Mouse (Mus musculus) liver, adult (tissue): ENCODE results near the gene Adam12.

Experiments used
- GATA4 ChIP-seq: IDR thresholded peaks from 2 replicates; pipeline ENCODE4 v1.6.1; 2014; ENCODE audit warnings: mild to moderate bottlenecking, low read length; ENCODE audit not compliant: insufficient replicate concordance

Gene Adam12

DNA sequence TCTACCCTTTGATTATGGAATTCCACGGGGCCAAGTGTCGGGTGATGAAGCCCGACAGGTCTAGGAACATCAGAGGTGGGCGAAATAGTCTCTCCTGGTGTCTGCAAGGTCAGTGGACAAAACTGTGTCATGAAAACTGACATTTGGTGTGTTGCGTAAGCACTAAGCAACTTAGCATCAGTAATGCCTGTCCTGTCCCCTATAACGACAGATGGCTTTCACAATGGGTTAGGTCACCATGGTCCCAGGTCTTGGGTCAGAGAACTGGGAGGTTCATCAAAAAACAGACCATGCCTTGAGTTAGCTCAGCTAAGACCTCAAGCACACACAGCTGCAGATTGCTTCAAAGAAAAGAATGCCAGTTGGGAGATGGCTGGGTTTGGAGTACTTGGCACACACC is 200.2 kb downstream of the Adam12 start:
- no peak for TF ChIP-seq GATA4

DNA sequence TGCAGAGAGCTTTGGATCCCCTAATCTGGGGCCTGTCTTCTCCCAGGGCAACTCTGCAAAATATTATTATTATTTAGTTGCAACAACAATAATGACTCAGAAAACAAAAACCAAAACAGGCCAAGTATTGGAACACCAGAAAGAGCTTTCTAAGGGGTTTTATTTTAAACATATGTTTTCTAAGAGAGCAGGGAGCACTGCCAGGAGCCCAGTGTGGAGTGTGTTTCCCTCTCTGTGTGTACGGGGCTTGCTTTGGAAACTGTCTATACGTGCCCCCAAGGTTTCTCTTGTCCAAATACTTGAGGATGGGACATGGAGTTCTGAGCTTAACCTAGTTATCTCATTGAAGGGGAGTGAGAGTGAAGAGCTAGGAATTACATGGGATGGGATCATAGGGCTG is 200.7 kb downstream of the Adam12 start:
- no peak for TF ChIP-seq GATA4

DNA sequence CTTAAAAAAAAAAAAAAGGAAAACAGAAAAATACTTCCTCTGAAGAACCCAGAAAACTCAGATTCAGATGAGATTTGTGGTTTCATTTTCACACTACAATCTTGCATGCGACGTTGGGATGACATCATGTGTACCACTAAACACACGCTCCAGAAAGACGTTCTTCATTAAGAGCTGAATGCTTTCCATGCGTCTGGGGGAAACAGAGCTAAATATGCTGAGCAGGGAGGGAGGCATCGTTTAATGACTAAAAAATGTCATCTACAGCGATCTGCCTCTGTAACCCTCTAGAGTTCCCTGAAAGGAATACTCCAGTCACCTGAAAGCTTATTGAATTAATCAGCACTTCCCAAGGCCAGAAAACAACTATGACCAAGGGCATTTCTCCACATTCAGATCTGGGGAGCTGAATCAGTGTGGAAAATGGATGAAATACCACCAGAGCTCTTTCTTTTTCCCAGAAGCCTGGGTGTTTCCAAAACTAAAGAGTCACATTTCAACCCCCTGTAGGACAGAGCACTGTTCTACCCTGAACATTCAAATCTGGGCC is 203.6 kb downstream of the Adam12 start:
- TF ChIP-seq GATA4, result no peak

DNA sequence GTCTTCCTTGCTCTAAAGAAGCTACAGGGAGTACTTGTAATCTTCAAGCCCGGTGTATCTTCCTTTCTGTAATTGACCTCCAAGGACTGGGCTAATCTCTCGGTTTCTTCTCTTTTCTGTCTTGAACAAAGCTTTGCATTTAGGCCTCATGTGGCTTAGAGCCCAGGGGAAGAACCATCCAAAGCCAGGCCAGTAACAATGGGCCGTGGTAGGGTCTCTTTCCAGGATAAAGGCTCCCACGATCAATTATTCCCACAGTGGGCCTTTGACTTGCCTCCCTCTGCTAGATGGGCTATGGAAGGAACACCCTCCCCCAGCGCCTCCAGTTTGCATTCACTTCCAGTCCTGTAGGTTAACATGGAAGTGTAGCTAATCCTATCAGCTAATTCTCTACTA is 204.9 kb downstream of the Adam12 start:
- TF ChIP-seq GATA4, result no peak

DNA sequence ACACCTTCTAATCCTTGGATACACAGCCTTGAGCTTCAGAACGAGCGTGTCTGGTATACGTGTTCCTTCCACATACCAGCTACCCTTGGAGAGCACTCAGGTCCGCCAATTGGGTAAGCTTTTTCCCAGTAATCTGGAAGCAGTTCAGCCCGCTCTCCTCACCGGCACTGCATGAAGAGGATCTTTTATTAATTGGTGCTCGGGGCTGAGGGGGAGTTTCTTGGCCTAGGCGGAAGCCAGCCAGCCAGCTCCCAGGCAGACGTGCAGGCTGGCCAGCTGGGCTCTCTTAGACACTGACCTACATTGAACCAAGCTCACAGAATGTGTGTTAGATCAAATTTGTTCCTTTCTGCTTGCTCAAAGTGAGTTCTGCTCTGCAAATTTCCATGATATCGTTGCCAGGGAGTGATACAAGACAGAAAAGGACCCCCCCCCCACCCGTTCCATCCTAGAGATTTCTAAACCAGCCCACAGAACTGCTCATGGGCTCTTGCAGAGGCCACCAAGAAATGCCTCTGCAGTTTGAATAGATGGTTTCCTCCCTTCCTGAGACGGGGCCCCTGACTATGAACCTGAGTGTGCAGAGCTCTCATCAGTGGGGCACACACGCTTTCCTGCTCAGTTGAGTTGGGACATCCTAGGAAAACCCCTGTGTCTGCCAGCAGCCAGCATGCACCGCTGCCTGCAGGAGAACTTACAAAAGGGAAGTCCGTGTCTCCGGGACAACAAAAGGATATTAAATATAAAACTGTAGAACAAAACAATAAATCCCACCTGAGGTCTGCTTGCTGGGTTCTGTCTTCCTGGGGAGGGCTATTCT is 205.5 kb downstream of the Adam12 start:
- TF ChIP-seq GATA4, result no peak

DNA sequence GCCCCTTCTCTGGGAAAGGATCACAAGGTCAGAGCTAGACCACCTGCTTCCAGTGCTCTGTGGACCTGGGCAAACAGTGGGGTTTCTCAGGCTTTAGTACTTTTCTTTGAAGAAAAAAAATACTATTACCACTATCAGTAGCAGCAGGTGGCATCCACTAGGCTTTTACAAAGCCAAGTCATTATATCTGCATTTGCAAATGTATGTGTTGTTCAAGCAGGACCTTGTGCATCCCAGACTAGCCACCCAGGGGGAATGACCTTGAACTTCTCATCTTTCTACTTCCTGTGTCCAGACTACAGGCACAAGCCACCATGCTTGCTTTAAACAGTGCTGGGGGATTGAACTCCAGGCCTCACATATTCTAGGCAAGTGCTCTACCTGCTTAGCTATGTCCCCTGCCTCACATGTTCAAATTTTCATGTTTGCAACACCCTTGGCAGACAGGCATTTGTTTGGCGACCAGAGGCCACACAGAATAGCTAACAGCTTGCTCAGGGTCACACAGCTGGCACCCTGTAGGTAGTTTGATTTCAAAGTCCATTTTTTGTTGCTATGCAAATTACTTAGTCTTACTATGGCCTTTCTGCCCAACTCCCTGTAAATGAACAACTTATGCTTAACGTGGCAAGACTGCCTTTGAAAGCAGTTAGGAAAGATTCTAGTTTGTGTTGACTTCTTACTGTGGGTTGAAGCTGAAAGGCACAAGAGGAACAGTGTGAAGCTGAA is 209.6 kb downstream of the Adam12 start:
- no peak for TF ChIP-seq GATA4

DNA sequence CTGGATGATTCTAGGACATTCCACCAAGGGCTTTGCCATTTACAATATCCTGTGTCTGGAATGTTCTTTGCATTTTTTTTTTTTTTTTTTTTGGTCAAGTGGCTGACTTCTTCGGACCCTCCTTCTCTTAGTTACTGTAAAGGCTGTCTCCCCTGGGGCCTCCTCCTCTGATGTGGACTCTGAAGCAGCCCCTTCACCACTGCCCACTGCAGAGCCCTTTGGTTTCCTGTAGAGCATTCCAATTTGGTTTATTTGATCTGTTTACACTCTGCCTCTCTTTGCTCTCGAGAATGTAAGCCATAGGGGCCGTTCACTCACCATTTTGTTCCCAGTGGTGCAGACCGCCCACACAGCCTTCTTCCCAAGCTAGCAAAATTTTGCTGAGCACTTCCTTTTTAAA is 216.7 kb downstream of the Adam12 start:
- no peak for TF ChIP-seq GATA4

DNA sequence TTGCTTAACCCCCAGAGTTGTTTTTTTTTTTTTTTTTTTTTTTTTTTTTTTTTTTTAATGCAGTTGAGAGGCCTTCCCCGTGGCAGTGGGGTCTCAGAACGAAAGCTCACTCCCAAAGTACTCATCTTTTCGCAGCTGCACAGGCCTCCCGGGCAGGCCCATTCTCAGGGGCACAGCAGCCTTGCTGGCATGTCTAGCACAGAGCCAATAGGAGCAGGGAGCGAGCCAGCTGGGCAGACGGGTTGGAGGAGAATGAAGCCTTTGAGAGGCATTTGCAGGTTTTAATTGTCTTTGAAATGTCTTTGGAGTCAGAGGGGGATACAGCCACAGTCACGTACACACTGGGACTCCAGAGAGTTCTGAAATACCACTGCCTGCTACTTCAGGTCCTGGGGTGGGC is 217.2 kb downstream of the Adam12 start:
- TF ChIP-seq GATA4, result no peak

DNA sequence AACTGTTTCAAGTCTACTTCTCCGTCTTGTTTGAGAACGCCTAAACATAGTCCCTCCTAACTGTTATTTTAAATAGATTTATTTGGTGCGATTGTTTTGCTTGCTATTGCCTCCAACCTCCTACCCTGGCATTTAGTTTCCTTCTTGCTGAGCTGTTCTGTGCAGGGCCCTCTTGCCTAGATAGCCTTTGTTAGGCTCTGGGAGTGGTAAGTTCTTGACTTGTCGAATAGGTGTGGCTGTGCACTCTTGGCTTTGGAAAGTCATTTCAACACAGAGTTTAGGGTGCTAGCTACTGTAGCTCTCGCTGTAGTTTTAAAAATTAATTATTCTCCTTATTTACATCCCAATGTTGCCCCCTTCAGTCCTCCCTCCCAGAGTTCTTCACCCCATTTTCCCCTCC is 222.8 kb downstream of the Adam12 start:
- TF ChIP-seq GATA4, result no peak

DNA sequence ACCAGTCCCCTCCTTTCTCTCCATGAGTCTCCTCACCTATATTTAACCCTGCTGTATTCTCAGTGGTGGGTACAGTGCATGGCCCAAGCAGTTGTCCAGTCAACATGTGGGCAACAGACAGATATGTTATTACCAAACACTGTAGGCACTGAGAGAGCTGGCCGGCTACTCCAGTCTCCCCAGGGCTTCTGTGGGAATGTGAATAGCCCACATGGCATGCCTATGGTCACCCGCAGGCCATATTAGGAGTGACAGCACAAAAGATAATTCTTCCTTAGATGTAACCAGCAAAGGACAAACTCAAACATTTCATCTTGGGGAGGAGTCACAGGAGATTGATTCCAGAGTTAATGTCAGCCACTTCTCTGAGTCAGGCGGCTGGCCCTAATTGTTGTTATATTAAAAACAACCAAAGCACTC is 224.0 kb downstream of the Adam12 start:
- no peak for TF ChIP-seq GATA4

DNA sequence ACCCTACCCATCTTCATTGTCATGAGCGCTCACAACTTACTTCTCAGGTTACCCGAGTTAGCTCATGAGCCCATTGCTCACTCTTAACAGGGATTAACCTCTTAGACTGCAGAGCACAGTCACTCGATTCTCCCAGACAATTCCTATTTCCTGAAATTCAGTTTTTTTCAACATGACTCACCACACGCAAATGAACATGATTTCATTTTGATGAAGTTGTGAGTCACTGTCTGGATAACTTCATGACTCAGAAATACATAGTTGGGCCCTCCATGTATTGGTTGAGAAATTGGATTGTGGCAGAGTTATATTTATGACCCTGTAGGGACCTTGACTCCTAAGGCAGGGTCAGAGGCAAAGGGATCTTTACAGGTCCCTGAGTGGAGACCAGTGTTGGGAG is 230.4 kb downstream of the Adam12 start:
- TF ChIP-seq GATA4, result no peak

DNA sequence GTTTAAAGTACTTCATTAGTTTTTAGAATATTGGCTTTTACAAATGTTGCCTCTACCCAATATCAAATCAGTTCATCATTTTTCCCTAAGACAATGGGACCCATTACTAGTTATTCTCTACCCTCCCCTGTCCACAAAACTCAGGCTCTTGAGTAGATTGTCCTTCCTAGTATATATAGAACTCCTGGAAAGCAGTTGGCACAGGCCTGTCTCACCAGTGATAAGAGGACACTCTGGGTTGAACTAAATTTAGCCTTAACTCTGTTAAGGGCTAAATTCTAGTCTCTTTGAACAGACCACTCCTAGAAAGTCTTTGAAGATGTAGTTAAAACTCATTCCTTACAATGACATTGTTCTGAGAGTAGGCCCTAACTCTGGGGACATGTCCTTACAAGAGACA is 241.0 kb downstream of the Adam12 start:
- no peak for TF ChIP-seq GATA4

DNA sequence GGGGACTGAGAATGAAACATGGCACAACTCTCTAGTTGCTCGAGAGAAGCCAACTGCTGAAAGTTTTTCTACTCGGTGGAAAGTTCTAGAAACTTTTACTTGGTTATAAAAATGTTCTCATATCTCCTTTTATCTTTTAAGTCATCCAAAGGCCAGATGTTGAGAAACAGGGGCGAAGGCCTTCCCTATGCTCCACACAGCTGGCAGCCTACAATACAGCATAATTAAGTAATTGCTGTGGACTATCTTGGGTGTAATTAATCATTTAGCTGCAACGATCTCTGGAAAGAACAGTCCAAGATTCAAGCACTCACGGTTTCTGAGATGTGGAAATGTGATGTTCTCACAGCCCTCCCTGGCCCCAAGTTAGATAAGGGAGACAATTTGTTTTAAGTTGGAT is 243.6 kb downstream of the Adam12 start:
- TF ChIP-seq GATA4, result no peak

DNA sequence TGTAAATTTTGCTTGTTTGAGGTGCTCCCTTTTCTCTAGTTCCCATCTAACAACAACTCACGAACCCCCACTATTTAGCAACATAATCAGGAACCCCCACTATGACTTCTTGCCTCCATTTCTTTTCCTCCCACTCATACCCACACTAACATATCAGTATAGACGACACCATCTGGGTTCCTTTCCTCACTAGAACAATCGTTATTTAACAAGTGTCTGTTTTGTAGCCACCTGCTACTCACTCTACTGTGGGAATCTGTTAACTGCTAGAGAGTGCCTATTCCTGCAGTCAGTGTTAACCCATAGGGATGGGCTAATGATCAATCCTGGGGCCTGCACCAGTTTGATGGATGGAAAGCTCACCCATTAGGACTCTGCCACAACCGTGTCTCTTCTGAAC is 245.7 kb downstream of the Adam12 start:
- TF ChIP-seq GATA4, result no peak

DNA sequence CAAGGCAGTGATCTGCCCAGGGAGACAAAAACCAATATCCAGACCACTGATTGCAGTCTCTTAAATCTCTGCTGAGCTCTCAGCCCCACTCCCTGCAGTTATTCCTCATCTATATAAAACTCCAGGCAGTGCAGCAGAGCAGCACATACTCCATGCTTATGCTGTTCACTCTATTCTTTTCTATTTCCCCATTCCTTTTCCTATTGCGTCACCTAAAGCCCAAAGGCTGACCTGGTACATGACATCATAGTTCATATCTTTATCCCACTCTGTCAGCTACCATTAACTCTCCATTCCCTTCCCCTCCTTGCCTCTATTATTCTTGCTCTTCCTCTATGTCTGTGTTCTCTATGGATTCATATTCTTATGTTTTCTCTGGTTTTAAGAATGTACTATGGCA is 246.3 kb downstream of the Adam12 start:
- TF ChIP-seq GATA4, result no peak
